9 mouse cellular contexts compared by ENCODE assay signal in the genomic region with DNA sequence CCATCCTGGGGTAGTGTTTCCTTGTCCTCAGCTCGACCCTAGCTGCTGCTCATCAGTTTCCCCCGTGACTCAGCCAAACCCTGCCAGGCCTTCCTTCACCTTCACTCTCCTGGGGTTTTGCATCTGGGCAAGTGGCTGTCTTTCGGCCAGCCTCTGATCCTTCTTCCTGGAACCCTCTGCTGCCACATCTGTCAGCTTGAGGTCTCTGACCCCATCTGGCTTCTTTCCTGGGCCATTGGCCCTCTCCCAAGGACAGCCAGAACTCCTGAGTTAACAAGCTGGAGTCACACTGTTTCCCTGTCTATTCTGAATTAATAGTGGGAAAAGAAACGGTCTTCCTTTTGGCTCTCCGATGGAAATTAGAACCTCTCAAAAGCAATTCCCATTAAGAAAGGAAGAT.
DNase-seq lines count a peak whose midpoint lies in the region; ATAC-seq and TF ChIP-seq lines count a peak whose summit lies in the region.
"Had no signal": no experiment of that assay in that cellular context is flagged by ENCODE, and none has a peak within 500 bp of the region (broad histone marks: within the 10 kb centered on the region; RNA-seq: fewer than 3 reads in every experiment).

No protein-coding gene starts in this region.

- H3K9me3 ChIP-seq in hindbrain, postnatal 0 days (ENCODE audit: low read length): no peaks in the 10 kb centered on the region
- H3K9me3 ChIP-seq in hindbrain, embryonic 11.5 days (ENCODE audit: control insufficient read depth, low read length): no peaks in the 10 kb centered on the region
- H3K9me3 ChIP-seq: midbrain, embryonic 12.5 days had no signal

- H3K9ac ChIP-seq in hindbrain, postnatal 0 days (replicated peaks; ENCODE audit: low read length): no peak overlapping the region
- H3K9ac ChIP-seq in hindbrain, embryonic 11.5 days (ENCODE audit: low read depth, low read length): no peak overlapping the region
- H3K9ac ChIP-seq: midbrain, embryonic 12.5 days had no signal

- WGBS in hindbrain, postnatal 0 days: 40% methylated on average over 5 of the region's 5 CpGs
- WGBS in hindbrain, embryonic 11.5 days: 66% methylated on average over 5 of the region's 5 CpGs

- no peak overlapping the region for H3K4me3 ChIP-seq in hindbrain, postnatal 0 days (ENCODE audit: low read length)
- H3K4me3 ChIP-seq in hindbrain, embryonic 11.5 days (ENCODE audit: low read depth, low read length): no peak overlapping the region
- H3K4me3 ChIP-seq: midbrain, embryonic 12.5 days had no signal

- TF ChIP-seq CTCF in hindbrain, postnatal 0 days (IDR thresholded peaks at IDR 0.05; ENCODE audit: low read depth): no peak

- H3K27me3 ChIP-seq in hindbrain, postnatal 0 days (ENCODE audit: insufficient read depth, low read length): no peaks in the 10 kb centered on the region
- H3K27me3 ChIP-seq in hindbrain, embryonic 11.5 days (ENCODE audit: control insufficient read depth, insufficient read depth, low read length): no peaks in the 10 kb centered on the region
- H3K27me3 ChIP-seq: midbrain, embryonic 12.5 days had no signal

- H3K27ac ChIP-seq in hindbrain, postnatal 0 days: no peak overlapping the region
- H3K27ac ChIP-seq in hindbrain, embryonic 11.5 days (ENCODE audit: low read depth, low read length): no peak overlapping the region
- H3K27ac ChIP-seq: midbrain, embryonic 12.5 days had no signal

- no peak for ATAC-seq in hindbrain, postnatal 0 days
- no peak for ATAC-seq in hindbrain, embryonic 11.5 days (ENCODE audit: low FRiP score)

- H3K4me1 ChIP-seq in hindbrain, postnatal 0 days (ENCODE audit: insufficient read depth, low read length): no peaks in the 10 kb centered on the region
- H3K4me1 ChIP-seq in hindbrain, embryonic 11.5 days (replicated peaks; ENCODE audit: control insufficient read depth, insufficient read depth, low read length): no peaks in the 10 kb centered on the region
- H3K4me1 ChIP-seq: midbrain, embryonic 12.5 days had no signal

- no peaks in the 10 kb centered on the region for H3K36me3 ChIP-seq in hindbrain, postnatal 0 days (ENCODE audit: insufficient read depth, low read length)
- no peaks in the 10 kb centered on the region for H3K36me3 ChIP-seq in hindbrain, embryonic 11.5 days (ENCODE audit: control insufficient read depth, insufficient read depth, low read length)
- H3K36me3 ChIP-seq: midbrain, embryonic 12.5 days had no signal

- H3K4me2 ChIP-seq in hindbrain, postnatal 0 days (ENCODE audit: low read depth, low read length): no peak overlapping the region
- H3K4me2 ChIP-seq in hindbrain, embryonic 11.5 days (replicated peaks; ENCODE audit: low read depth, low read length): no peak overlapping the region
- H3K4me2 ChIP-seq: midbrain, embryonic 12.5 days had no signal

- DNase-seq in hindbrain, postnatal 0 days (ENCODE audit: low spot score): peak; percentile 10
- DNase-seq in hindbrain, embryonic 11.5 days (ENCODE audit: low spot score): no peak
- peak; percentile 76 for DNase-seq in adrenal gland, adult 8-10 months
- DNase-seq in heart, adult 8-10 months (ENCODE audit: low spot score): peak; percentile 81
- DNase-seq in lung, postnatal 14 days: peak; percentile 62
- DNase-seq in B cell, adult 2 months: no peak
- DNase-seq in layer of hippocampus, adult 9-11 months: no peak
- DNase-seq in right cerebral cortex, adult 18-20 months: no peak

Comparison
In these comparisons a context has a peak if more than half of its experiments do, and no peak if none do; other contexts are left out.
1. DNase-seq: peak in hindbrain, postnatal 0 days (single experiment), adrenal gland, adult 8-10 months (single experiment), heart, adult 8-10 months (single experiment) and lung, postnatal 14 days (single experiment); none in hindbrain, embryonic 11.5 days (single experiment), B cell, adult 2 months (0 of 2), layer of hippocampus, adult 9-11 months (single experiment) and right cerebral cortex, adult 18-20 months (single experiment).